ENCODE assay signal across 8 mouse cellular contexts in the genomic region with DNA sequence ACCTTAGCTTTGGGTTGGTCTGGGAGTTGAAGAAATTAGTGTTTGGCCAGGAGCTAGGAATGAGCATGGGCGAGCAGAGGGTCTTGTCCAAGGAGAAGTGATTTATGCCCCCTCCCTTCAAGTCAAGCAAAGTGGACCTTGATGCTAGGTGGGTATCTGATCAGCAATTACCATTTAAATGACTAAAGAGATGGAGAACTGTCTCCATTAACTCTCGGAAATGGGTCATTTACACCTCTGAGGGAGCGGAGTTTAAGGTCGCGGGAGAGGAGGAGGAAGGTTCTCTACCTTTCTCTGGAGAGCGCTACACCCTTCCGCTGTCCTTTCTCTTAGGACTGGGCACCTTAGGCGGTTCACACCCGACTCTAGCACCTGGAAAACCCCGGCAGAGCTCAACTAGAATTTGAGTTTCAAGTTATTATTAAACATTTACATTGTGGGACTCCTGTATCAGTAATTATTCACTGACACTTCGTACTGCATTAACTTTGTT. TPM values are rescaled to one million over a fixed set of nuclear protein-coding genes. Genes with fewer than 3 reads are reported as not detected.
DNase-seq lines count a peak whose midpoint lies in the region; ATAC-seq lines count a peak whose summit lies in the region.

Ntn1 (minus strand) TSS at position 97 of the 493 bp plus-strand sequence.

- H3K4me3 ChIP-seq in heart, embryonic 14.5 days (ENCODE audit: control insufficient read depth in 1 of 2, insufficient read depth in 1 of 2, low read depth in 1 of 2, low read length in 2 of 2): peak within 1 kb of the TSS; percentile 54 to 56
- H3K4me3 ChIP-seq in liver, embryonic 13.5 days (replicated peaks): peak within 1 kb of the TSS; percentile 38

- ATAC-seq in heart, embryonic 14.5 days (ENCODE audit: insufficient number of reproducible peaks, insufficient read depth, low FRiP score, low read depth): no peak
- no peak for ATAC-seq in liver, embryonic 13.5 days (ENCODE audit: low read depth)

- peak within 1 kb of the TSS; percentile 68 for H3K9ac ChIP-seq in heart, embryonic 14.5 days (ENCODE audit: low read length)
- no peak within 1 kb of the TSS for H3K9ac ChIP-seq in liver, embryonic 13.5 days

- H3K27me3 ChIP-seq in heart, embryonic 14.5 days (ENCODE audit: control insufficient read depth, insufficient read depth, low read length): peaks cover 59% of the 10 kb centered on the region
- H3K27me3 ChIP-seq in liver, embryonic 13.5 days: peaks cover 84% of the 10 kb centered on the region

- no peak for DNase-seq in gastrocnemius, postnatal 10 days
- DNase-seq in gastrocnemius, adult 18-20 months (ENCODE audit: low spot score): no peak
- peak; percentile 79 for DNase-seq in R1 (ENCODE audit: low read depth, low spot score)
- no peak for DNase-seq in liver, embryonic 13.5 days
- DNase-seq in right cerebral cortex, postnatal 36 days (ENCODE audit: low spot score in 2 of 2): no peak
- DNase-seq in cerebellum, adult 9-11 months: no peak
- no peak for DNase-seq in left cerebral cortex, adult 18-20 months (ENCODE audit: low spot score in 2 of 2)

- H3K27ac ChIP-seq in heart, embryonic 14.5 days (replicated peaks in 1 of 2; ENCODE audit: control insufficient read depth in 1 of 2, insufficient read depth in 1 of 2, low read depth in 2 of 2, low read length in 2 of 2): peak within 1 kb of the TSS in 1 of 2 experiments; percentile 76; a peak in 2 of 4 replicates
- no peak within 1 kb of the TSS for H3K27ac ChIP-seq in liver, embryonic 13.5 days

- WGBS in heart, embryonic 14.5 days: 14% methylated on average over 11 of the region's 11 CpGs
- 5% methylated on average over 11 of the region's 11 CpGs for WGBS in liver, embryonic 13.5 days (ENCODE audit: insufficient replicate concordance)

- peaks cover 5 to 19% of the 10 kb centered on the region in 2 experiments for H3K4me1 ChIP-seq in heart, embryonic 14.5 days (ENCODE audit: control insufficient read depth in 2 of 2, insufficient read depth in 2 of 2, low read length in 2 of 2)
- H3K4me1 ChIP-seq in liver, embryonic 13.5 days (replicated peaks): 0 out of 2 replicates have a peak, but pooled peaks cover 4% of the 10 kb centered on the region

- no peaks in the 10 kb centered on the region for H3K36me3 ChIP-seq in heart, embryonic 14.5 days (ENCODE audit: control insufficient read depth, insufficient read depth, low read length)
- no peaks in the 10 kb centered on the region for H3K36me3 ChIP-seq in liver, embryonic 13.5 days

- H3K9me3 ChIP-seq in heart, embryonic 14.5 days (ENCODE audit: control insufficient read depth, low read length): no peaks in the 10 kb centered on the region
- H3K9me3 ChIP-seq in liver, embryonic 13.5 days (replicated peaks): no peaks in the 10 kb centered on the region

- peak within 1 kb of the TSS; percentile 97 for H3K4me2 ChIP-seq in heart, embryonic 14.5 days (ENCODE audit: low read length)
- H3K4me2 ChIP-seq in liver, embryonic 13.5 days: peak within 1 kb of the TSS; percentile 53

RNA-seq across cellular contexts. Expression of gene Ntn1, which starts in this region (rescaled TPM):
- 10 to 100 TPM; 12.2 to 14.4 TPM for total RNA-seq in gastrocnemius, postnatal 10 days (2021)
- total RNA-seq in gastrocnemius, adult 18-20 months (2021): 1 to 10 TPM; 3.4 to 7.0 TPM
- polyA plus RNA-seq in heart, embryonic 14.5 days (2014; fragmentation: Nextera tagmentation; extraction: Ambion mirVana): 10.6 and 11.5 TPM in 2 replicates
- polyA plus RNA-seq in liver, embryonic 13.5 days (2015; fragmentation: Nextera tagmentation; extraction: Ambion mirVana): 0.21 and 0.24 TPM in 2 replicates
- total RNA-seq in left cerebral cortex, adult 18-20 months (2021): 1 to 10 TPM; 6.2 to 7.6 TPM
